In the genomic region with DNA sequence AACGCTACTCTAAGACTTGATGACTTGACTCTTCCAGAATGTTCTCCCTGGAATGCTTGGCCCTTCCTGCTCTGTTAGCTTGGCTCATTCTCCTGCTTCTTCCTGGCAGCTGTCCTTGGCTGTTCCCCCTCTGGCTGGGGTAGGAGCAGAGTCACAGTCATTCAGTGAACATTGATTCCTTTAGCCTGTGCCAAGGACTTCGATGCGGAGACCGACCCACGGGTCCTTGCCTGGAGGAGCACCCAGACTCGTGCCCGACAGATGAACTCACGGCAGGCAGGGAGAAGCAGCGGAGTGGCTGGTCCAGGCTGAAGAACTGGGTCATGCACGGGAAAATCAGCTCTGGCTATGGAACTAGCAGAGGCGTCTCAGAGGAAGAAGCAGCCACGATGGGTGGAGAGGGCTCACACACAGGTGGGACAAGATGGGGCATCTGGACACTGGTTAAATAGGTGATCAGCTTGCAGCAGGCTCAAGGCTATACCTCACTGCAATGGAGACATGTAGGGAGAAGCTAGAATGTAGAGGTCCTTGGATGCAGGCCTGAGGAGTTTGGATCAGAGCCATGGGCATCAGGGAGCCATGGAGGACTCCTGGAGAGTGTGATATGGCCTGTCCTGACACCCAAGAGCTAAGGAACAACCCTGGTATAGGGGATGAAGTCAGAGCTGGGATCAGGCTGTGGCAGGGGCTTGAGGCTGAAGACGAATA, we compare ENCODE assay signal across 10 mouse cellular contexts. TPM values are rescaled to one million over a fixed set of nuclear protein-coding genes. Genes with fewer than 3 reads are reported as not detected.
DNase-seq lines count a peak whose midpoint lies in the region; ATAC-seq and TF ChIP-seq lines count a peak whose summit lies in the region.
"Had no signal": no experiment of that assay in that cellular context is flagged by ENCODE, and none has a peak within 500 bp of the region (broad histone marks: within the 10 kb centered on the region; RNA-seq: fewer than 3 reads in every experiment).

No protein-coding gene starts in this region.

- H3K36me3 ChIP-seq in intestine, embryonic 16.5 days (ENCODE audit: control insufficient read depth, insufficient read depth, low read length), result no peaks in the 10 kb centered on the region
- no peaks in the 10 kb centered on the region for H3K36me3 ChIP-seq in lung, embryonic 16.5 days (ENCODE audit: control insufficient read depth, insufficient read depth, low read length)
- H3K36me3 ChIP-seq in forebrain, embryonic 15.5 days, result no peaks in the 10 kb centered on the region
- H3K36me3 ChIP-seq: midbrain, embryonic 12.5 days had no signal

- no peak overlapping the region for H3K4me3 ChIP-seq in left cerebral cortex, adult 2 months
- H3K4me3 ChIP-seq in gastrocnemius, adult 2 months, result peak overlapping the region; percentile 26
- no peak overlapping the region for H3K4me3 ChIP-seq in intestine, embryonic 16.5 days (ENCODE audit: low read length)
- H3K4me3 ChIP-seq in lung, embryonic 16.5 days (ENCODE audit: low read length), result no peak overlapping the region
- no peak overlapping the region for H3K4me3 ChIP-seq in forebrain, embryonic 15.5 days
- H3K4me3 ChIP-seq: erythroblast, embryonic 14.5 days; midbrain, embryonic 12.5 days had no signal

- 68% methylated on average over 13 of the region's 13 CpGs for WGBS in intestine, embryonic 16.5 days
- 52% methylated on average over 13 of the region's 13 CpGs for WGBS in lung, embryonic 16.5 days
- 68% methylated on average over 13 of the region's 13 CpGs for WGBS in forebrain, embryonic 15.5 days

- no peak for ATAC-seq in intestine, embryonic 16.5 days
- ATAC-seq in lung, embryonic 16.5 days (ENCODE audit: low read depth), result peak; percentile 71
- ATAC-seq in forebrain, embryonic 15.5 days (replicated peaks), result no peak

- intact Hi-C loops in left cerebral cortex, adult 2 months (cut with DNase I), result no loop called here
- intact Hi-C loops in gastrocnemius, adult 2 months (cut with DNase I), result no loop called here

- no peak overlapping the region for H3K27ac ChIP-seq in left cerebral cortex, adult 2 months
- peak overlapping the region; percentile 54 for H3K27ac ChIP-seq in gastrocnemius, adult 2 months
- peak overlapping the region; percentile 3; the same call in 1 of the 2 replicates for H3K27ac ChIP-seq in intestine, embryonic 16.5 days (ENCODE audit: low read length)
- H3K27ac ChIP-seq in lung, embryonic 16.5 days (ENCODE audit: low read length), result peak overlapping the region; percentile 47; the same call in 1 of the 2 replicates
- no peak overlapping the region for H3K27ac ChIP-seq in forebrain, embryonic 15.5 days (replicated peaks)
- H3K27ac ChIP-seq: midbrain, embryonic 12.5 days had no signal

- no peak for TF ChIP-seq CTCF in left cerebral cortex, adult 2 months (IDR thresholded peaks at IDR 0.05)
- no peak for TF ChIP-seq CTCF in brain, embryonic 14.5 days (IDR thresholded peaks at IDR 0.05; ENCODE audit: borderline replicate concordance, extremely low read depth, insufficient read depth, insufficient read length)
- TF ChIP-seq CTCF in gastrocnemius, adult 2 months (IDR thresholded peaks at IDR 0.05), result no peak

- DNase-seq in left cerebral cortex, adult 9 months (ENCODE audit: low spot score in 2 of 2), result peak; percentile 18 to 48
- DNase-seq in left cerebral cortex, adult 2 months (ENCODE audit: extremely low spot score in 1 of 2, low spot score in 2 of 2), result no peak
- DNase-seq in brain, embryonic 14.5 days (ENCODE audit: low read depth), result peak; percentile 43
- DNase-seq in gastrocnemius, adult 2 months, result peak; percentile 79
- DNase-seq in spleen, adult 12 weeks (ENCODE audit: low spot score), result no peak

- H3K9me3 ChIP-seq in intestine, embryonic 16.5 days (ENCODE audit: control insufficient read depth, low read length), result no peaks in the 10 kb centered on the region
- H3K9me3 ChIP-seq in lung, embryonic 16.5 days (ENCODE audit: control insufficient read depth, low read length), result no peaks in the 10 kb centered on the region
- H3K9me3 ChIP-seq in forebrain, embryonic 15.5 days, result no peaks in the 10 kb centered on the region
- H3K9me3 ChIP-seq: midbrain, embryonic 12.5 days had no signal

- TF ChIP-seq POLR2A in brain, embryonic 14.5 days (IDR thresholded peaks at IDR 0.05; ENCODE audit: borderline replicate concordance, extremely low read depth, insufficient read depth, insufficient read length, poor library complexity, severe bottlenecking), result no peak

- no peaks in the 10 kb centered on the region for H3K27me3 ChIP-seq in intestine, embryonic 16.5 days (replicated peaks; ENCODE audit: control insufficient read depth, insufficient read depth, low read length)
- no peaks in the 10 kb centered on the region for H3K27me3 ChIP-seq in lung, embryonic 16.5 days (ENCODE audit: control insufficient read depth, insufficient read depth, low read depth, low read length)
- no peaks in the 10 kb centered on the region for H3K27me3 ChIP-seq in forebrain, embryonic 15.5 days
- H3K27me3 ChIP-seq: midbrain, embryonic 12.5 days had no signal

- peak overlapping the region; percentile 1; the same call in 1 of the 2 replicates for H3K9ac ChIP-seq in intestine, embryonic 16.5 days (ENCODE audit: low read depth, low read length)
- H3K9ac ChIP-seq in lung, embryonic 16.5 days (ENCODE audit: low read length), result no peak overlapping the region
- no peak overlapping the region for H3K9ac ChIP-seq in forebrain, embryonic 15.5 days (replicated peaks)
- H3K9ac ChIP-seq: midbrain, embryonic 12.5 days had no signal

- no peak overlapping the region for H3K4me2 ChIP-seq in intestine, embryonic 16.5 days (ENCODE audit: low read depth, low read length)
- H3K4me2 ChIP-seq in lung, embryonic 16.5 days (ENCODE audit: low read depth, low read length), result no peak overlapping the region
- H3K4me2 ChIP-seq in forebrain, embryonic 15.5 days (replicated peaks), result no peak overlapping the region
- H3K4me2 ChIP-seq: midbrain, embryonic 12.5 days had no signal

- H3K4me1 ChIP-seq in intestine, embryonic 16.5 days (ENCODE audit: control insufficient read depth, insufficient read depth, low read length), result peaks cover 27% of the 10 kb centered on the region
- H3K4me1 ChIP-seq in lung, embryonic 16.5 days (replicated peaks; ENCODE audit: control insufficient read depth, insufficient read depth, low read length), result peaks cover 23% of the 10 kb centered on the region
- H3K4me1 ChIP-seq in forebrain, embryonic 15.5 days, result peaks cover 54% of the 10 kb centered on the region

RNA-seq across cellular contexts. Expression of a gene that starts 53.8 kb away (rescaled TPM):
- 10 to 100 TPM; 17.0 to 18.3 TPM for total RNA-seq in left cerebral cortex, adult 2 months (2021)
- polyA plus RNA-seq in brain, embryonic 14.5 days (2012; rRNA removed), result 110 and 141 TPM in 2 replicates
- total RNA-seq in gastrocnemius, adult 2 months (2021), result 1 to 10 TPM in 1 of 2 experiments, under 1 TPM in 1; 0.26 to 1.9 TPM
- 3.1 and 3.5 TPM in 2 replicates for polyA plus RNA-seq in intestine, embryonic 16.5 days (2015; fragmentation: Nextera tagmentation; extraction: Ambion mirVana)
- 1.5 and 1.6 TPM in 2 replicates for polyA plus RNA-seq in lung, embryonic 16.5 days (2015; fragmentation: Nextera tagmentation; extraction: Ambion mirVana)
- 18.9 and 20.4 TPM in 2 replicates for polyA plus RNA-seq in forebrain, embryonic 15.5 days (2015; fragmentation: Nextera tagmentation; extraction: Ambion mirVana)
- polyA plus RNA-seq: erythroblast, embryonic 14.5 days had no signal

Comparison
In these comparisons a context has a peak if more than half of its experiments do, and no peak if none do; other contexts are left out.
1. DNase-seq: peak in left cerebral cortex, adult 9 months (2 of 2), brain, embryonic 14.5 days (single experiment) and gastrocnemius, adult 2 months (single experiment); none in left cerebral cortex, adult 2 months (0 of 2) and spleen, adult 12 weeks (single experiment).
2. H3K27ac ChIP-seq: peak in gastrocnemius, adult 2 months (single experiment), intestine, embryonic 16.5 days (single experiment) and lung, embryonic 16.5 days (single experiment); none in left cerebral cortex, adult 2 months (single experiment) and forebrain, embryonic 15.5 days (single experiment).